Mouse (Mus musculus) embryonic stem cell, embryonic (primary cell): ENCODE data around the gene Tpgs1.

Experiments
- CTCF ChIA-PET, 4 experiments: fragments of 300-600 bp in 2 of 4; fragments of 350-600 bp in 2 of 4; sonication (Branson Sonifier 250); formaldehyde crosslinking; loops; one replicate each; lab custom pipeline; 2022; ENCODE audit warnings: inconsistent platforms in 2 of 4; lab: Charles Lee
- POLR2A ChIA-PET, 4 experiments: fragments of 300-600 bp in 2 of 4; fragments of 350-600 bp in 2 of 4; sonication (Branson Sonifier 250); formaldehyde crosslinking; loops; one replicate each; lab custom pipeline; 2022; ENCODE audit warnings: antibody characterized with exemption in 4 of 4, inconsistent platforms in 1 of 4; lab: Charles Lee

Tpgs1 gene

DNA sequence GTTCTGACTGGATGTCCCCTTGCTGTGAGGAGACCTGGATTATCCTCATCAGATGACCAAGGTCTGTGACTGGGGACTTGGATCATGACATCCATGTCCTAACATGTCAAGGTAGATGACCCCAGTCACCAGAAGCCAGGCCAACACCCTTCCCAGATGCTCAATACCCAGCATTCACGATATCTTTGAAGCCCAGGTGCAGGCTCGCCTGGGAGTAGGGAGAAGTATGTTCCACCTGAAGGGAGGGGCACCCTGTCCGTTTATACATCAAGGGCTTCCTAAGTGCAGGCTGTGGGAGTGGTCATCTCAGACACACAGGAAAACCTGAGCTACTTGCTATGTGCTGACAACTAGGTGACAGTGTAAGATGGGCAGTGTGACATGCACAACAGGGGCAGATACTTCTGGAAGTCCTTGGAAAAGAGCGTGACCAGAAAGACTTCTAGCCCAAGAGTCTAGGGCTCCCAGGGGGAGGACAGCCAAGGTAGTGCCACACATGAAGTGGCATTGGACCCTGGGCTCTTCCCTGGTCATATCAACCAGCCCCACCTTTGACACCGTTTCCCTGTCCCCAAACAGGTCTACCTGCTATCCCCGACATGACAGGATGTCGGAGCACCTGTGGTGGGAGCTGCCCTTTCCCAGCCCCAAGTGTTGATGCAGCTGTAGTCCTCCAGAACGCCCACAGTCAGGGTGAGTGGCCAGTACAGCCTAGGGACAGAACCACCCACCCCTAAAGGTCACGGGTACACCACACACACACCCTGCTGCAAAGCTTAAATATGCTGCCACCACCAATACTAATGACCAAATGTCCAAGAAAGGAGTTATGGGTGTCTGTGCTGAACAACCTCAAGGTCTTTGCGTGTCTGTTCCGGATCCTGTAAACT is 11.7 kb downstream of the Tpgs1 start:
- POLR2A ChIA-PET: interaction anchor here (0.6 to 19.9 kb wide), 49 partner anchors 9 to 1256 kb away, joined by 3 to 367 read pairs (median 5); partner anchors contain the start of genes Bsg (in 3 of the 4), C2cd4c (in 3 of the 4), Tpgs1 (in 3 of the 4) and Madcam1 (in 2 of the 4)
- CTCF ChIA-PET: interaction anchor here in 3 of 4 experiments (0.6 to 4.6 kb wide), 13 partner anchors 8 to 99 kb away, joined by 3 to 57 read pairs (median 5); partner anchors contain the start of genes Bsg (in 1 of the 3), Madcam1 (in 1 of the 3) and Tpgs1 (in 1 of the 3)

DNA sequence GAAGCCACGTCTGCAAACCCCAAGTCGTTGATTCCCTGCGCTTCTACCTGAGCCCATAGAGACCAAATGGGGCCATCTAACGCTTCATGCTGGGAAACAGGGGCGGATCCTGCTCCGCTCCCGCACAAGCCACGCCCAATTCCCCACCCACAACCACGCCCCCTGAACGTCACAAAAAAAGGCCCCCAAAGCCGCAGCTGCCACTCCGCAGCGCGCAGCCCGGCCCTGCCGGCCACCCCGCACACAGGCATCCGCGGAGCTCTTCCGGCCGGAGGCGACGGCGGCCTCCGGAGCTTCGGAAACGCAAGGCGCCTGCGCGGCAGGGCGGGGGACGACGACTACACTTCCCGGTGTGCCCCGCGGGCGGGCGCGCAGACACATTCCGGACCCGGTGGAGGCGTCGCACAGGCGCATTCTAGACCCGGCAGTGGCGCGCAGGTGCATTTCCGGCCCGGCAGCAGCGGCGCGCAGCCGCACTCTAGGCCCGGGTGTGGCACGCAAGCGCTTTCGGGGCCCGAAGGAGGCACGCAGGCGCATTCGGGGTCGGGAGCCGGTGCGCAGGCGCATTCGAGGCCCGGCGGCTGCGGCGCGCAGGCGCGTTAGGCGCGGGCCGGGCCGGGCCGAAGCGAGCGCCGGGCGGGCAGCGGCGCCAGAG is 12.5 kb downstream of the Tpgs1 start, which contains the start of gene Cdc34:
Gene Cdc34 (plus strand): TSS at position 605 of the 655 bp plus-strand sequence.
- POLR2A ChIA-PET: interaction anchor here (0.5 to 19.9 kb wide), 56 partner anchors 8 to 1257 kb away, joined by 3 to 367 read pairs (median 4); partner anchors contain the start of genes Bsg (in 3 of the 4), C2cd4c (in 3 of the 4), Tpgs1 (in 3 of the 4) and Madcam1 (in 2 of the 4)
- CTCF ChIA-PET: interaction anchor here in 3 of 4 experiments (0.6 to 4.6 kb wide), 17 partner anchors 9 to 1019 kb away, joined by 3 to 57 read pairs (median 5); partner anchors contain the start of genes Madcam1 (in 2 of the 3), Bsg (in 1 of the 3) and Tpgs1 (in 1 of the 3)

- POLR2A ChIA-PET: interaction anchor here (0.5 to 19.9 kb wide), 35 partner anchors 8 to 1258 kb away, joined by 3 to 367 read pairs (median 5); partner anchors contain the start of genes Tpgs1 (in 3 of the 4), Bsg (in 2 of the 4), Madcam1 (in 2 of the 4) and Fgf22 (in 1 of the 4)
- CTCF ChIA-PET: interaction anchor here in 3 of 4 experiments (0.5 to 4.6 kb wide), 35 partner anchors 9 to 1199 kb away, joined by 3 to 57 read pairs (median 5); partner anchors contain the start of genes Bsg (in 2 of the 3), Madcam1 (in 2 of the 3) and Tpgs1 (in 1 of the 3)
These were observed 13.4 kb downstream of the Tpgs1 start for GRCm38 (mm10) chr10:79682551-79682915.

DNA sequence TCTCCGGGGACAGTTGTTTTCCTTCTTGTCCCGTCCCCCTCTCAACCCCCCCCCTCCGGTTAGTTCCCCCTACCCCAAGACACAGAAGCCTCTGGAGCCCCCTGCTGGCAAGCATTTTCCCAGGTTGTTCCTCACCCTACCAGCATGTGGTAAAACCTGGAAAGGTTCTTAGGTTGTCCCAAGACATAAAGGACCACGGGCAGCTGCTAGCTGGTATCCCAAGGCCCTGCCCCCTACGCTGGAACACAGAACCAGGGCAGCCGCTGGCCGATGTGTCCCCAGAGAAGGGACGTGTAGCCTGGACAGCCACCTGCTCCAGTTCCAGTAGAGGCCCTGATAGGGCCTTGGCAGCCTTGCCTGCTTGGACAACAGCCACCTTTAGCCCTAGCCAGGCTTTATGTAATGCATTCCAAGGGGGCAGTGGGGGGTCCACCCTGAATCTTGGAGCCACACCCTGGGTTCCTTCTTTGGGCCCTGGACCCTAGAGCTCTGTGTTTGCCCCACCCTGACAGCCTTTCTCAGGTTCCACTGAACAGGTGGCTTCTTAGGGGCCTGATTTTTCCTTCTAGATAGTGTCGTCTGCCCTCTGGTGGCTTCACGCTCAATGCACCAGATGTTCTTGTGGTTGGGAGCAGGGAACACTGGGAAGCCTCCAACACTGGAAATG is 13.9 kb downstream of the Tpgs1 start:
- ChIA-PET POLR2A (interaction anchor here (0.5 to 19.9 kb wide), 31 partner anchors 8 to 574 kb away, joined by 3 to 367 read pairs (median 4); partner anchors contain the start of genes Tpgs1 (in 3 of the 4), Bsg (in 2 of the 4), Madcam1 (in 2 of the 4) and Fgf22 (in 1 of the 4)), CTCF (interaction anchor here in 3 of 4 experiments (0.5 to 4.6 kb wide), 35 partner anchors 9 to 1198 kb away, joined by 3 to 57 read pairs (median 4); partner anchors contain the start of genes Bsg (in 2 of the 3), Madcam1 (in 2 of the 3) and Tpgs1 (in 1 of the 3))

DNA sequence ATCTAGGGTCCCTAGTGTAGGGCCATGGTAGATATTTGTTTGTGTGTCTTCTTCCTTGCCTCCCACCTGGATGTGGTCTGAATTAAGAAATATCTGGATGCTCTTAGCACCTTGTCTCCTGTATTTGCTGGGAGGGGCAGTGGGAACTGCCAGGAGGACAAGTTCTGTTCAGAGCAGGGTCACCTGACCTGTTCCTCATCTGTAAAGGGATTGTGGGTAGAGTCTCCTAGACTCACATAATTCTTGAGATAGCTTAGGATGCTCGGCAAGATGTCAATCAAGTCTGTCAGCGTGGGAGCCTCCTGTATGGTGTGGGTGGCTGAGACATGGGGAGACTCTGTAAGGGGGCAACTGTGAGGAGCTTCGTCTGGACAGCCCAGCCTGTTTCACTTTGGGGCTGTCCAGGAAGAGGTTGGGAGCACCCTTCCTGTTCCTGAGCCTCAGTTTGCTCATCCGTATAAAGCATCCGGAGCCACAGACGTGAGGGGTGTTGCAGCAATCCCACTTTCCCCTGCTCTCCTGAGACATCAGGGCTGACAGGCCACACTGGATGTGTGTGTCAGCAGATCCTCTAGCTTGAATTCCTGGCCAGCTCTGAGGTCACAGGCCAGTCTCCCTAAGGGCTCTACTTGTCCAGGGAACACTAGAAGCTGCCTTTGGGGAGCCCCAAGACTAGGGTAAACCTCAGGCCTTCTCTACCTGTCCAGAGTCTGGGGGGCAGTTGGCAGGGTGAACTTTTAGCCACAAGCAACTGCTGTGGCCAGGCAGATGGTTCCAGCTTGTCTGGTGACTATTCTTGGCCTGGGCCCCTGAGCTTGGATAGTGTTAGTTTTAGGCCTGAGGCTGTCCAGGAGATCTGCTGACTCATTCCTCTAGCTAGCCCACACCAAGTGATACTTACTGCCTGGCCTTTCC is 14.8 kb downstream of the Tpgs1 start:
- ChIA-PET CTCF (interaction anchor here (0.7 to 4.6 kb wide), 25 partner anchors 8 to 128 kb away, joined by 3 to 57 read pairs (median 5); partner anchors contain the start of genes Bsg (in 2 of the 4), Madcam1 (in 1 of the 4) and Tpgs1 (in 1 of the 4)), POLR2A (interaction anchor here in 3 of 4 experiments (0.6 to 19.9 kb wide), 25 partner anchors 8 to 175 kb away, joined by 3 to 367 read pairs (median 4); partner anchors contain the start of genes Tpgs1 (in 3 of the 3), Bsg (in 2 of the 3), Madcam1 (in 2 of the 3) and Fgf22 (in 1 of the 3))

DNA sequence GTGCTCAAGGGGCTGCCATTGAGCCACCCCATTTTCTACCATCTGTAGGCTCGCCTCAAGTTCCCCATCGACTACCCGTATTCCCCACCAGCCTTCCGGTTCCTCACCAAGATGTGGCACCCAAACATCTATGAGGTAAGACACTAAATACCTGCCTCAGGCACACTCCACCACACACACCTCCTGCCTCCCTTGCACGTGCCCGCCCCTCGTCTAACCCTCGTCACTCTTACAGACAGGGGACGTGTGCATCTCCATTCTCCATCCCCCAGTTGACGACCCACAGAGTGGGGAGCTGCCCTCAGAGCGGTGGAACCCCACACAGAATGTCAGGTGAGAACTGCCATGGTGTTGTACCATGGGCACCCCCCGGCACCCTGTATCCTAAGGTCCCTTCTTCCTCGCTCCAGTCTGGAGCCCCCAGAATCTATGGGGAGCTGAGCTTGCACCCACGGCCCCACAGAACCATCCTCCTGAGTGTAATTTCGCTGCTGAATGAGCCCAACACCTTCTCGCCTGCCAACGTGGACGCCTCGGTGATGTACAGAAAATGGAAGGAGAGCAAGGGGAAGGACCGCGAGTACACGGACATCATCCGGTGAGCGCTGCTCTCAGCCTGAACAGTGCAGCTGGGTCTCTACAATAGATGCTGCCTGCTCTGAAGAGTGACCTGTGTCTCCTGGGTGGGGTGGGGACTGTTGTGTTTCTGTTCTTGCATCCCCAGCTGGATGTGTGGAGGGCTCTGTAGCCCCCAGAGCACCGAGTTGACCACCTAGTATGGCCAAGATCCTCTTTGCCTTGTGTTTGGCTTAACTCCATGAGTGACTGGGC is 15.8 kb downstream of the Tpgs1 start:
- ChIA-PET CTCF (interaction anchor here in 3 of 4 experiments (0.6 to 4.6 kb wide), 6 partner anchors 12 to 95 kb away, joined by 3 to 57 read pairs (median 4); partner anchors contain the start of gene Madcam1 (in 1 of the 3)), POLR2A (interaction anchor here in 3 of 4 experiments (0.6 to 19.9 kb wide), 19 partner anchors 7 to 83 kb away, joined by 3 to 367 read pairs (median 9); partner anchors contain the start of genes Tpgs1 (in 3 of the 3), Bsg (in 2 of the 3), Madcam1 (in 2 of the 3) and Polrmt (in 2 of the 3))

DNA sequence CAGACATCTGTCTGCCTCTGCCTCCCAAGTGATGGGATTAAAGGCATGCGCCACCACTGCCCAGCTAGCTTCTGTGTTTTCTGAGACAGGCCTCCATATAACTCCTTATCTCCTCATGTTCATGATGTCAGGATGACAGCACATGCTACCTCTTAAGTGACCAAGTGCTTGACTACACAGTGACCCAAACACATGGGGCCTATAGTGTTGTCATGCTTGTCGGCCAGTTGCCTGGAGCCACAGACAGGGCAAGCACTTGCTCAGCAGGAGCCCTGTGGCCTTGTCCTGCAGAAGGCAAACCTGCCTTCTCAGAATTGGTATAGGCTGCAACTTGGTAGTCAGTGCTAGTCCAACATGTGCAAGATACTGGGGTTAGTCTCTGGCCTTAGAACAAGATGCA is 17.1 kb downstream of the Tpgs1 start:
- ChIA-PET CTCF (interaction anchor here in 2 of 4 experiments (1.2 to 2.0 kb wide), 7 partner anchors 9 to 126 kb away, joined by 3 to 12 read pairs (median 4); partner anchors contain the start of gene Madcam1 (in 1 of the 2)), POLR2A (interaction anchor here in 3 of 4 experiments (0.8 to 19.9 kb wide), 18 partner anchors 9 to 94 kb away, joined by 3 to 367 read pairs (median 6); partner anchors contain the start of genes Bsg (in 2 of the 3), Madcam1 (in 2 of the 3), Tpgs1 (in 2 of the 3) and Polrmt (in 1 of the 3))

GRCm38 (mm10) chr10:79686691-79687090 is 17.5 kb downstream of the Tpgs1 start:
- POLR2A ChIA-PET: interaction anchor here in 3 of 4 experiments (0.6 to 19.9 kb wide), 19 partner anchors 9 to 94 kb away, joined by 3 to 367 read pairs (median 7); partner anchors contain the start of genes Bsg (in 3 of the 3), Madcam1 (in 2 of the 3), Tpgs1 (in 2 of the 3) and Polrmt (in 1 of the 3)
- CTCF ChIA-PET: interaction anchor here in 3 of 4 experiments (0.6 to 2.0 kb wide), 12 partner anchors 9 to 1219 kb away, joined by 3 to 12 read pairs (median 4); partner anchors contain the start of gene Madcam1 (in 1 of the 3)

DNA sequence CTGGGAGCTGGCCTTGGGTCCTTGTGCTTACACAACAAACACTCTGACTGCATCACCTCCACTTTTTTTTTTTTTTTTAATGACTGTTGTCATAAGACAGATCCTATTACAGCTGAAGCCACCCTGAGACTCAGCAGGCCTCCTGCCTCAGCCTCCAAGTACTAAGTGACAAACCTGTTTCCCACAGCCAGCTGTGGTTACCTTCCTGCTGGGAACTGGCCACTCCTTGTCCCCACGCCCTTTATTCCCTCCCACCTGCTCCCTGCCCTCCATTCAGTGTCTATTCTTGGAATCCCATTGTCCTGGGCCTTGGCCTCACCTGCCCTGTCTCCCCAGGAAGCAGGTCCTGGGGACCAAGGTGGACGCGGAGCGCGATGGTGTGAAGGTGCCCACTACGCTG is 18.3 kb downstream of the Tpgs1 start:
- POLR2A ChIA-PET: interaction anchor here (0.5 to 19.9 kb wide), 26 partner anchors 10 to 254 kb away, joined by 3 to 367 read pairs (median 4); partner anchors contain the start of genes Bsg (in 4 of the 4), Madcam1 (in 2 of the 4), Tpgs1 (in 2 of the 4) and Polrmt (in 1 of the 4)
- CTCF ChIA-PET: interaction anchor here in 3 of 4 experiments (0.6 to 2.0 kb wide), 13 partner anchors 8 to 1220 kb away, joined by 3 to 12 read pairs (median 4); partner anchors contain the start of genes Madcam1 (in 1 of the 3) and Med16 (in 1 of the 3)

DNA sequence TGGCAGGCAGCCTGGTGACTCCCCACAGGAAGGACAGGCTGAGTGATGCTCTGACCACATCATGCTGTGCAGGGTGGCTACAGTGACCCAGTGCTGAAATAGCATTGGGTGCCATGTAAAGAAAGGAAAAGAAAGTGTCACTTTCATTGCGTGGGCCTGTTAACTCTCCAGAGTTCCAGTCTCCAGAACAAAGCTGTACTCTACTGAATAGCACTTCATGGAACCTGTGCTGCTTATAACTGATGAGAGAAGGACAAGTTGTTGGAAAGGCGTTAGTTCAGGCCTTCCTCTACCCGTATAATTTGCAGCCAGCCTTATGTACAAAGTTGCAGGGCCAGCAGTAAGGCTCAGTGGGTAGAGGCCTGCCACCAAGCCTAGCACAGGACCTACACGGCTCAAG is 19.6 kb downstream of the Tpgs1 start, which contains the start of gene Gzmm:
Gene Gzmm (plus strand): TSS at position 301 of the 400 bp plus-strand sequence.
- ChIA-PET CTCF (interaction anchor here in 1 of 4 experiments (0.6 kb wide), 1 partner anchor 94 kb away, joined by 3 read pairs; no protein-coding TSS in a partner anchor), POLR2A (interaction anchor here in 3 of 4 experiments (0.8 to 19.9 kb wide), 12 partner anchors 9 to 77 kb away, joined by 3 to 367 read pairs (median 18); partner anchors contain the start of genes Bsg (in 2 of the 3), Madcam1 (in 2 of the 3) and Tpgs1 (in 2 of the 3))

DNA sequence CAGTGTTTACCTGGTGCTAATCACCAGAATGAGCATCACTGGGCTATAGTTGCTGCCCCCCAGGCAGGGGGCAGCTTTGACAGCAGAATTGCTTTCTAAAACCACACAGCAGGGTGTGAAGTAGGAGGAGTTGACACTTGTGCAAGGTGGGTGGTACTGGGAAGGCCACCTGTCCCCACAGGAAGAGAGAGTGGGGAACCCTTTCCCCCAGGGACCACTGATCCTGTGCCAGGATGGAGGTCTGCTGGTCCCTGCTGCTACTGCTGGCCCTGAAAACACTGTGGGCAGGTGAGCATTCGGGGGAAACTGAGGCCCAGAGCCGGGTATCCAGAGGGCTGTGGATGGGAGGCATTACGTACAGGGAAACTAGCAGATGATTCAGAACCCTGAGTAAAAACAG is 20.0 kb downstream of the Tpgs1 start:
- ChIA-PET CTCF (no interaction called here), POLR2A (interaction anchor here in 3 of 4 experiments (0.6 to 19.9 kb wide), 12 partner anchors 8 to 134 kb away, joined by 3 to 367 read pairs (median 18); partner anchors contain the start of genes Bsg (in 2 of the 3), Madcam1 (in 2 of the 3), Tpgs1 (in 2 of the 3) and Cdc34 (in 1 of the 3))

DNA sequence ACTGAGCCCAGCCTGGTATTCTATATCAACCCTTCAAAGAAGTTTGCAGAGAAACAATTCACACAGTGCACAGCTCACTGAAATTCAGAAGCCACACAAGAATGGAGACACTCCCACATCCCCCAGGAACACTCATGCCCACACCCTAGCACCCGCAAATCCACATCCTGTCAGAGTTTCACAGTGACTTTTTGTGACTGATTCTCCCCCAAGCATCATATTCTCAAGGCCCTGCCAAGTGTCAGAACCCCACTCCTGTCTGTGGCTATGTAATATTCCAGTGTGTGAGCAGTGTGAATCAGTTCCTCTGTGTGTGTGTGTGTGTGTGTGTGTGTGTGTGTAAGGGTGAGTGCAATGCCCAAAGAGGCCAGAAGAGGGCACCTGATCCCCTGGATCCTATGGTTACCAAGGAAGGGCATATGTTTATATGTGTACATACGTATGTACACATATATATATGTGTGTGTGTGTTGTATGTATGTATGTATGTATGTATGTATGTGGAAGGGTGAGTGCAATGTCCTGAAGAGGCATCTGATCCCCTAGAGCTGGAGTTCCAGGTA is 22.9 kb downstream of the Tpgs1 start:
- CTCF ChIA-PET: interaction anchor here in 2 of 4 experiments (0.7 to 1.1 kb wide), 4 partner anchors 9 to 40 kb away, joined by 3 to 7 read pairs (median 4); no protein-coding TSS in a partner anchor
- POLR2A ChIA-PET: interaction anchor here in 3 of 4 experiments (0.8 to 19.9 kb wide), 11 partner anchors 6 to 74 kb away, joined by 3 to 367 read pairs (median 7); partner anchors contain the start of genes Bsg (in 3 of the 3), Cdc34 (in 1 of the 3), Madcam1 (in 1 of the 3) and Tpgs1 (in 1 of the 3)
